Mouse (Mus musculus): ENCODE data around the gene Magt1. TPM values are rescaled to one million over a fixed set of nuclear protein-coding genes. Genes with fewer than 3 reads are reported as not detected.
"Not testable (repeated sequence)": the region's sequence is repeated elsewhere in the genome, so short reads cannot be mapped to it uniquely, and the experiment has no call there.

Gene Magt1
- polyA plus RNA-seq, 1 experiment from 2014 or later = 27.8 TPM

DNA sequence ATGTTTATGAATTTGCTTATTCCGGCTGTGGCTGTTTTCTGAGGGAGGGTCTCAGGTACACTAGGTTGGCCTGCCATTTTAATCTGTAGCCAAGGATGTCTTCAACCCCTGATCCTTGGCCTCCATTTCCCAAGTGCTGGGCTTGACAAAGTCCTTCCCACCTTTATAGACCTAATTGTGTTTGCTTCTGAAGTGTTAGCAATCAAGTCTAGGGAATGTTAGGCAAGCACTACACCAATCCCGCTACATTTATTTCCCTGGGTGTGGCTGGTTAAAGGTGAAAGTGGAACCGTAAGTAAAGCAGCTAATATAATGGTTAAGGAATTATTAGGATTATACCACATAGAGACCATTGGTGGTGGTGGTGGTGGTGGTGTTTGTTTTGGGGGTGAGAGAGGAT, 5.4 kb upstream of the Magt1 start:
- no peaks in the 10 kb centered on the region for H3K36me3 ChIP-seq (ENCODE audit: insufficient read depth, low read length)
- TF ChIP-seq EP300 (IDR thresholded peaks at IDR 0.05) = no peak
- no peak for TF ChIP-seq CTCF (IDR thresholded peaks at IDR 0.05)
- no peaks in the 10 kb centered on the region for H3K4me1 ChIP-seq (ENCODE audit: insufficient read depth, low read depth, low read length)
- H3K27ac ChIP-seq (ENCODE audit: low read length) = no peak overlapping the region
- no peaks in the 10 kb centered on the region for H3K27me3 ChIP-seq (replicated peaks; ENCODE audit: insufficient read depth, low read length)
- no peaks in the 10 kb centered on the region for H3K9me3 ChIP-seq (ENCODE audit: low read length)
- no peak overlapping the region for H3K4me2 ChIP-seq (replicated peaks; ENCODE audit: low read depth, low read length)
- WGBS = 69% methylated on average over 3 of the region's 3 CpGs
- H3K4me3 ChIP-seq (ENCODE audit: low read depth, low read length) = no peak overlapping the region
- no peak overlapping the region for H3K9ac ChIP-seq (replicated peaks; ENCODE audit: low read depth)
- no peak for ATAC-seq
- DNase-seq (ENCODE audit: low spot score) = no peak

DNA sequence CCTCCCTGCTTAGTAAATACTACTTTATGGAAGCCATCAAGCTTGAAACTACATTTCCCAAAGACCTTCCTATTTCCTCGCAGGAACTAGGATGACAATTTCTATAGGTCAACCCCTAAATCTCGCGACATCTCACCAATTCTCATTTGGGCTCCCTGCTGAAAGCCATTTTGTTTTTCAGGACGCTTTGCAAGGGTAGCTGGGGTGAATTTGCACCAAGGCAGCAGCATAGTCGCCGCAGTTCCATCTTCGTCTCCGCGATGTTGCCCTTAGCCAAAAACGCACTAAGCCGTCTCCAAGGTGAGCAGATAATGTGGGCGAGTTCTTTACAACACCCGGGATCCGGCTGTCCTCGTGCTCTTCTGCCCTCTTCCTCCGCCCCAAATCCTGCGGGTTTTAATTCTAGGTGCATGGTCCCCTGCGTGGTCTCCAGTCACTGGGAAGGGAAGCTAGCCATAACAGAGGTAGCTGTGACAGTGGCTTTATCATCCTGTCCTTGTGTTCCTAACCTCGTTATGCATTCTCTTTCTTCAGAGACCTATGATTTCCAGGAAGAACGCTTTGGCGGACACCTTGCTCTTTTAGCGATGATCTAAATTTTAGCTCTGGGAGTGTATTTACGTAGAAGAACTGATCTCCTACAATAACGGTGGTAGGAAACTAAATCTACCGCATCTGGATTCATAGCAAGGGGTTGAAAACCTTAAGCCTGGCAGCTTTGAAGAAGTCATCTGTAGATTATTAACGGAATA, 4.0 kb upstream of the Magt1 start, which contains the start of gene Cox7b:
Gene Cox7b, plus strand, starts transcription at position 130 of the 752 bp plus-strand sequence.
- WGBS = 11% methylated on average over 26 of the region's 26 CpGs
- Histone ChIP-seq H3K36me3 (ENCODE audit: insufficient read depth, low read length) (no peaks in the 10 kb centered on the region), H3K4me2 (replicated peaks; ENCODE audit: low read depth, low read length) (peak within 1 kb of the TSS; percentile 50), H3K9me3 (ENCODE audit: low read length) (no peaks in the 10 kb centered on the region), H3K4me1 (ENCODE audit: insufficient read depth, low read depth, low read length) (no peaks in the 10 kb centered on the region), H3K9ac (replicated peaks; ENCODE audit: low read depth) (peak within 1 kb of the TSS; percentile 50), H3K4me3 (ENCODE audit: low read depth, low read length) (peak within 1 kb of the TSS; percentile 46), H3K27ac (ENCODE audit: low read length) (peak within 1 kb of the TSS; percentile 75), H3K27me3 (replicated peaks; ENCODE audit: insufficient read depth, low read length) (no peaks in the 10 kb centered on the region)
- DNase-seq (ENCODE audit: low spot score) (peak; percentile 93), ATAC-seq (peak; percentile 59)
- TF ChIP-seq CTCF (IDR thresholded peaks at IDR 0.05) (no peak), EP300 (IDR thresholded peaks at IDR 0.05) (0 out of 2 replicates have a peak, but pooled peaks have one; percentile 8)

DNA sequence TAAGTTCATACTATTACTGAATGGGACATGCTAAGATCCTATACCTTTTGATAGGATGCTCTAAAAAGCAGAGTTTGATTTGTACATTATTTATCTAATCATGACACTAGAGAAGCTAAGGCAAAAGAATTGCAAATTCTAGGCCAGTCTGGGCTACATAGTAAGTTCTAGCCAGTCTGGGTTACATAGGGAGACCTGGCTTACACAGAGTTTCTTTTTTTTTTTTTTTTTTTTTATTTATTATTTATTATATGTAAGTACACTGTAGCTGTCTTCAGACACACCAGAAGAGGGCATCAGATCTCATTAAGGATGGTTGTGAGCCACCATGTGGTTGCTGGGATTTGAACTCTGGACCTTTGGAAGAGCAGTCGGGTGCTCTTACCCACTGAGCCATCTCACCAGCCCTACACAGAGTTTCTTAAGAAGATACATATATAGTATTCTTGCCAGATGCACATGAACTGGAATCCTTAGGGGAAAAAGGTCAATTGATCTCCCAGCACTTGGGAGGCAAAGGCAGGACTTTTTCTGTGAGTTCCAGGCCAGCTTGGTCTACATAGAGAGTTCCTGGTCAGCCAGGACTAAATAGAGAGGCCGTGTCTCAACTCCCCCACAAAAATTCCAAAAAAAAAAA, 3.2 kb upstream of the Magt1 start:
- DNase-seq (ENCODE audit: low spot score); H3K4me3 ChIP-seq (ENCODE audit: low read depth, low read length); H3K36me3 ChIP-seq (ENCODE audit: insufficient read depth, low read length); H3K27me3 ChIP-seq (replicated peaks; ENCODE audit: insufficient read depth, low read length); H3K4me2 ChIP-seq (replicated peaks; ENCODE audit: low read depth, low read length); H3K9me3 ChIP-seq (ENCODE audit: low read length); H3K27ac ChIP-seq (ENCODE audit: low read length); ATAC-seq; H3K4me1 ChIP-seq (ENCODE audit: insufficient read depth, low read depth, low read length); H3K9ac ChIP-seq (replicated peaks; ENCODE audit: low read depth): not testable (repeated sequence)
- 59% methylated on average over 2 of the region's 2 CpGs for whole genome bisulfite sequencing

DNA sequence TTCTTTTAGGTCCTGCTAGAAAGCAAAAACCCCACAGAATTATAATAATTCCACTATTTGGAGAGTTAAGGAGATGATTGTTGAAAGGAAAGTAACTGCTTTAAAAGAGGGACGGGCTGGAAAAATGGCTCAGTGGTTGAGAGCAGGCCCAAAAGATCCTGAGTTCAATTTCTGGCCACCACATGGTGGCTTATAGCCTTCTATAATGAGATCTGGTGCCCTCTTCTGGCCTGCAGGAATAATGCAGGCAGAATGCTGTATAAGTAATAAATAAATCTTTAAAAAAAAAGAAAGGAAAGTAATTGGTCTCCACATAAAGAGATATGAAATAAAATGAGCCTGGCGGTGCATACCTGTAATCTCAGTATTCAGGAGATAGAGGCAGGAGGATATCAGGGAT, 1.5 kb upstream of the Magt1 start:
- 45% methylated on average over 2 of the region's 2 CpGs for WGBS
- TF ChIP-seq EP300 (IDR thresholded peaks at IDR 0.05) (no peak), CTCF (IDR thresholded peaks at IDR 0.05) (peak; percentile 73)
- DNase-seq (ENCODE audit: low spot score) (peak; percentile 67), ATAC-seq (no peak)
- H3K4me2 ChIP-seq (replicated peaks; ENCODE audit: low read depth, low read length) = no peak overlapping the region
- H3K27ac ChIP-seq (ENCODE audit: low read length) = no peak overlapping the region
- no peak overlapping the region for H3K4me3 ChIP-seq (ENCODE audit: low read depth, low read length)
- no peaks in the 10 kb centered on the region for H3K36me3 ChIP-seq (ENCODE audit: insufficient read depth, low read length)
- no peaks in the 10 kb centered on the region for H3K27me3 ChIP-seq (replicated peaks; ENCODE audit: insufficient read depth, low read length)
- no peaks in the 10 kb centered on the region for H3K9me3 ChIP-seq (ENCODE audit: low read length)
- no peak overlapping the region for H3K9ac ChIP-seq (replicated peaks; ENCODE audit: low read depth)
- H3K4me1 ChIP-seq (ENCODE audit: insufficient read depth, low read depth, low read length) = no peaks in the 10 kb centered on the region

DNA sequence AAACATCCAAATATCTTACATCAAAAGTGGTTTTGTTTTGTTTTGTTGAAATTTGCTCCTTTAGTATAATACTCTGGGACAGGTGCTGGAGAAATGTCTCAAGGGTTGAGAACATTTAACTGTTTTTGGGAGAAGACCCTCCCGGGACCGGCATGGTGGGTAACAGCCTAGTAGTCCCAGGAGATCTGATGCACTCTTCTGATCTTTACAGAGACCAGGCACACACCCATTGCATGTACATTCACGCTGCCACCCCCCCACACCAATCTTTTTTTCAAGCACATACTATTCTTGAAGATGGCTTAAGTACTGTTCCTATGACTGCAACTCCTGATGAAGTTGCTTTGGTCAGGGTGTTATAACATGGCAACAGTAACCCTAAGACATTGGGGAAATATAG, 853 bp upstream of the Magt1 start:
- Histone ChIP-seq H3K9ac (replicated peaks; ENCODE audit: low read depth) (no peak overlapping the region), H3K27ac (ENCODE audit: low read length) (peak overlapping the region; percentile 73; the same call in 1 of the 2 replicates), H3K36me3 (ENCODE audit: insufficient read depth, low read length) (no peaks in the 10 kb centered on the region), H3K4me2 (replicated peaks; ENCODE audit: low read depth, low read length) (no peak overlapping the region; the same call in 1 of the 2 replicates), H3K27me3 (replicated peaks; ENCODE audit: insufficient read depth, low read length) (no peaks in the 10 kb centered on the region), H3K9me3 (ENCODE audit: low read length) (no peaks in the 10 kb centered on the region), H3K4me3 (ENCODE audit: low read depth, low read length) (no peak overlapping the region), H3K4me1 (ENCODE audit: insufficient read depth, low read depth, low read length) (no peaks in the 10 kb centered on the region)
- DNase-seq (ENCODE audit: low spot score) (no peak), ATAC-seq (no peak)
- no peak for TF ChIP-seq CTCF (IDR thresholded peaks at IDR 0.05)
- TF ChIP-seq EP300 (IDR thresholded peaks at IDR 0.05) = no peak
- 59% methylated on average over 3 of the region's 3 CpGs for WGBS

DNA sequence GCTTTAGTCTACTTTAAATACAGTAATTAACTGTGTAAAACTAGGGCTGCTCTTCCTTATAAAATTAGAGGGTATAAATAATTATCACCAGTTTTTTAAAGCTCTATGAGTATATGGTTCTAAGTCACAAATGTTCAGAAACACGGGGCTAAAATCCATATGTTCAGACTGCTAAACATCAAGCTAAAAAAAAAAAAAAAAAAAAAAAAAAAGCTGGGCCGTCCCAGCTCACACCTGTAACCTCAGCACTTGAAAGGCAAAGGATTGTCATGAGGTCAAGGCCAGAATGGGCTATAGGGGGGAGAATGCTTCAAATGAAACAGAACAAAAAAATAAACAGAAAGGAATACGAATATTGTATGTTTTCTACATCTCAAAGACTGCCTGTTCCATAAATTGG, 944 bp downstream of the Magt1 start:
- Histone ChIP-seq H3K27ac (ENCODE audit: low read length) (peak overlapping the region; percentile 88; the same call in 1 of the 2 replicates), H3K9ac (replicated peaks; ENCODE audit: low read depth) (no peak overlapping the region; the same call in 1 of the 2 replicates)
- ATAC-seq = no peak

More for the DNA sequence above, 944 bp downstream of the Magt1 start:
- Histone ChIP-seq H3K4me2 (replicated peaks; ENCODE audit: low read depth, low read length) (peak overlapping the region; percentile 48), H3K9me3 (ENCODE audit: low read length) (no peaks in the 10 kb centered on the region), H3K4me1 (ENCODE audit: insufficient read depth, low read depth, low read length) (no peaks in the 10 kb centered on the region), H3K4me3 (ENCODE audit: low read depth, low read length) (peak overlapping the region; percentile 59), H3K27me3 (replicated peaks; ENCODE audit: insufficient read depth, low read length) (no peaks in the 10 kb centered on the region), H3K36me3 (ENCODE audit: insufficient read depth, low read length) (no peaks in the 10 kb centered on the region)
- TF ChIP-seq EP300 (IDR thresholded peaks at IDR 0.05) = no peak
- no peak for TF ChIP-seq CTCF (IDR thresholded peaks at IDR 0.05)
- 7% methylated on average over 3 of the region's 3 CpGs for WGBS
- no peak for DNase-seq (ENCODE audit: low spot score)
